Mouse (Mus musculus) lung, embryonic 15.5 days (tissue): ENCODE measurements around the gene Fgf3. TPM values are rescaled to one million over a fixed set of nuclear protein-coding genes. Genes with fewer than 3 reads are reported as not detected.

Experiments used
- ATAC-seq: fragments of 200-750 bp; cut with Nextera tagmentation; 2 replicates; pipeline ENCODE4 v1.8.0; 2017; ENCODE audit warnings: moderate number of reproducible peaks, borderline replicate concordance; ENCODE audit not compliant: low FRiP score, low TSS enrichment; ENCODE audit errors: extremely low read depth
- H3K27ac ChIP-seq: fragments of 300-500 bp; sonication (generic); 2 replicates; pipeline ENCODE4 v1.5.1; 2015; ENCODE audit warnings: moderate library complexity, mild to moderate bottlenecking, inconsistent platforms
- H3K27me3 ChIP-seq: fragments of 300-500 bp; sonication (generic); 2 replicates; pipeline ENCODE4 v1.6.1; 2015; ENCODE audit warnings: inconsistent platforms
- H3K36me3 ChIP-seq: fragments of 300-500 bp; sonication (generic); 2 replicates; pipeline ENCODE4 v1.6.1; 2015; ENCODE audit warnings: inconsistent platforms
- H3K4me1 ChIP-seq: fragments of 300-500 bp; sonication (generic); 2 replicates; pipeline ENCODE4 v1.6.1; 2015; ENCODE audit warnings: inconsistent platforms
- H3K4me2 ChIP-seq: fragments of 300-500 bp; sonication (generic); 2 replicates; pipeline ENCODE4 v1.6.1; 2015; ENCODE audit warnings: inconsistent platforms, mild to moderate bottlenecking, moderate library complexity
- H3K4me3 ChIP-seq: fragments of 300-500 bp; sonication (generic); 2 replicates; pipeline ENCODE4 v1.5.1; 2015; ENCODE audit warnings: mild to moderate bottlenecking, inconsistent platforms
- H3K9ac ChIP-seq: fragments of 300-500 bp; sonication (generic); 2 replicates; pipeline ENCODE4 v1.6.1; 2015; ENCODE audit warnings: inconsistent platforms
- H3K9me3 ChIP-seq: fragments of 300-500 bp; sonication (generic); 2 replicates; pipeline ENCODE4 v1.6.1; 2016; ENCODE audit warnings: inconsistent platforms
- WGBS: fragments of 180-500 bp; shearing (Covaris S2); methylation state at CpG from one replicate; pipeline ENCODE4 v1.1.7; 2015; 5-methylcytosine and 5-hydroxymethylcytosine counted together
- polyA plus RNA-seq: library from polyadenylated mRNA; unstranded; fragments of >200 nt; fragmentation: Nextera tagmentation; extraction: Ambion mirVana; gene quantifications from 2 replicates; pipeline ENCODE4 v1.2.1, GENCODE M21; 2015

Gene Fgf3
- polyA plus RNA-seq, 1 experiment from 2014 or later, result not detected

- under 1% methylated on average over 28 of the region's 28 CpGs for WGBS
- H3K4me2 ChIP-seq, result peak overlapping the region; percentile 48
- no peak overlapping the region for H3K9ac ChIP-seq
- peaks cover 82% of the 10 kb centered on the region for H3K27me3 ChIP-seq
- peaks cover 12% of the 10 kb centered on the region for H3K4me1 ChIP-seq
- H3K9me3 ChIP-seq, result no peaks in the 10 kb centered on the region
- no peaks in the 10 kb centered on the region for H3K36me3 ChIP-seq
- no peak overlapping the region for H3K27ac ChIP-seq
- H3K4me3 ChIP-seq, result peak overlapping the region; percentile 20
- no peak for ATAC-seq
Observed at GRCm38 (mm10) chr7:144861769-144862070, 23.8 kb downstream of the Fgf3 start.

- 1% methylated on average over 15 of the region's 15 CpGs for WGBS
- ATAC-seq, result no peak
- Histone ChIP-seq H3K36me3 (no peaks in the 10 kb centered on the region), H3K27me3 (peaks cover 82% of the 10 kb centered on the region), H3K27ac (no peak overlapping the region), H3K9ac (no peak overlapping the region), H3K9me3 (no peaks in the 10 kb centered on the region), H3K4me1 (peaks cover 12% of the 10 kb centered on the region), H3K4me2 (peak overlapping the region; percentile 48), H3K4me3 (peak overlapping the region; percentile 20)
Observed at GRCm38 (mm10) chr7:144862126-144862525, 24.2 kb downstream of the Fgf3 start.

- 3% methylated on average over 18 of the region's 18 CpGs for WGBS
- Histone ChIP-seq H3K9ac (no peak overlapping the region), H3K4me2 (no peak overlapping the region), H3K9me3 (no peaks in the 10 kb centered on the region), H3K27me3 (peaks cover 82% of the 10 kb centered on the region), H3K4me3 (no peak overlapping the region), H3K27ac (no peak overlapping the region), H3K4me1 (peaks cover 12% of the 10 kb centered on the region), H3K36me3 (no peaks in the 10 kb centered on the region)
- ATAC-seq, result no peak
Observed at GRCm38 (mm10) chr7:144862712-144863111, 24.8 kb downstream of the Fgf3 start.

GRCm38 (mm10) chr7:144863196-144863595 lies 25.3 kb downstream of the Fgf3 start:
- H3K9ac ChIP-seq, result no peak overlapping the region
- 3% methylated on average over 11 of the region's 11 CpGs for WGBS
- no peaks in the 10 kb centered on the region for H3K36me3 ChIP-seq
- peaks cover 80% of the 10 kb centered on the region for H3K27me3 ChIP-seq
- no peaks in the 10 kb centered on the region for H3K9me3 ChIP-seq
- H3K4me1 ChIP-seq, result peaks cover 12% of the 10 kb centered on the region
- no peak overlapping the region for H3K4me2 ChIP-seq
- ATAC-seq, result no peak
- H3K27ac ChIP-seq, result no peak overlapping the region
- no peak overlapping the region for H3K4me3 ChIP-seq

- Histone ChIP-seq H3K9ac (no peak overlapping the region), H3K36me3 (no peaks in the 10 kb centered on the region), H3K4me1 (peaks cover 12% of the 10 kb centered on the region), H3K4me3 (no peak overlapping the region), H3K9me3 (no peaks in the 10 kb centered on the region), H3K4me2 (no peak overlapping the region), H3K27ac (no peak overlapping the region), H3K27me3 (peaks cover 71% of the 10 kb centered on the region)
- 49% methylated on average over 3 of the region's 3 CpGs for WGBS
- no peak for ATAC-seq
Observed at GRCm38 (mm10) chr7:144864160-144864670, 26.3 kb downstream of the Fgf3 start.

GRCm38 (mm10) chr7:144867161-144867560 lies 29.3 kb downstream of the Fgf3 start:
- no peak overlapping the region for H3K4me3 ChIP-seq
- H3K36me3 ChIP-seq, result no peaks in the 10 kb centered on the region
- no peak overlapping the region for H3K9ac ChIP-seq
- no peak; the same call in 1 of the 2 replicates for ATAC-seq
- H3K4me2 ChIP-seq, result no peak overlapping the region
- no peak overlapping the region for H3K27ac ChIP-seq
- peaks cover 42% of the 10 kb centered on the region for H3K27me3 ChIP-seq
- H3K9me3 ChIP-seq, result no peaks in the 10 kb centered on the region
- WGBS, result 37% methylated on average over 4 of the region's 4 CpGs
- no peaks in the 10 kb centered on the region for H3K4me1 ChIP-seq

- Histone ChIP-seq H3K4me3 (no peak overlapping the region), H3K4me1 (no peaks in the 10 kb centered on the region), H3K9ac (no peak overlapping the region), H3K9me3 (no peaks in the 10 kb centered on the region), H3K27ac (no peak overlapping the region), H3K4me2 (no peak overlapping the region), H3K27me3 (peaks cover 37% of the 10 kb centered on the region), H3K36me3 (no peaks in the 10 kb centered on the region)
- no peak for ATAC-seq
- 47% methylated on average over 8 of the region's 8 CpGs for WGBS
Observed at GRCm38 (mm10) chr7:144867602-144868001, 29.7 kb downstream of the Fgf3 start.

- H3K4me3 ChIP-seq, result no peak overlapping the region
- no peak overlapping the region for H3K4me2 ChIP-seq
- no peak for ATAC-seq
- no peaks in the 10 kb centered on the region for H3K4me1 ChIP-seq
- H3K9me3 ChIP-seq, result no peaks in the 10 kb centered on the region
- H3K27ac ChIP-seq, result peak overlapping the region; percentile 14; the same call in 1 of the 2 replicates
- H3K36me3 ChIP-seq, result no peaks in the 10 kb centered on the region
- H3K9ac ChIP-seq, result no peak overlapping the region
- 29% methylated on average over 4 of the region's 4 CpGs for WGBS
- H3K27me3 ChIP-seq, result no peaks in the 10 kb centered on the region; the same call in 1 of the 2 replicates
Observed at GRCm38 (mm10) chr7:144872420-144872819, 34.5 kb downstream of the Fgf3 start.

GRCm38 (mm10) chr7:144873160-144873559 lies 35.3 kb downstream of the Fgf3 start:
- WGBS, result 72% methylated on average over 4 of the region's 4 CpGs
- ATAC-seq, result no peak

GRCm38 (mm10) chr7:144874226-144874625 lies 36.3 kb downstream of the Fgf3 start:
- H3K9ac ChIP-seq, result no peak overlapping the region
- no peak for ATAC-seq
- H3K36me3 ChIP-seq, result no peaks in the 10 kb centered on the region
- no peaks in the 10 kb centered on the region for H3K4me1 ChIP-seq
- WGBS, result 59% methylated on average over 4 of the region's 4 CpGs
- no peak overlapping the region for H3K4me2 ChIP-seq
- no peaks in the 10 kb centered on the region for H3K27me3 ChIP-seq
- no peak overlapping the region for H3K4me3 ChIP-seq
- no peaks in the 10 kb centered on the region for H3K9me3 ChIP-seq
- no peak overlapping the region for H3K27ac ChIP-seq

More at GRCm38 (mm10) chr7:144873160-144873559, 35.3 kb downstream of the Fgf3 start:
- H3K9me3 ChIP-seq, result no peaks in the 10 kb centered on the region
- H3K4me1 ChIP-seq, result no peaks in the 10 kb centered on the region
- no peaks in the 10 kb centered on the region for H3K36me3 ChIP-seq
- H3K27me3 ChIP-seq, result no peaks in the 10 kb centered on the region
- no peak overlapping the region for H3K4me3 ChIP-seq
- no peak overlapping the region for H3K9ac ChIP-seq
- H3K4me2 ChIP-seq, result no peak overlapping the region
- no peak overlapping the region for H3K27ac ChIP-seq

- no peak for ATAC-seq
- H3K4me3 ChIP-seq, result no peak overlapping the region
- no peak overlapping the region for H3K27ac ChIP-seq
- WGBS, result 96% methylated on average over 1 of the region's 1 CpGs
- H3K9ac ChIP-seq, result no peak overlapping the region
- no peaks in the 10 kb centered on the region for H3K9me3 ChIP-seq
- no peaks in the 10 kb centered on the region for H3K27me3 ChIP-seq
- H3K36me3 ChIP-seq, result no peaks in the 10 kb centered on the region
- no peaks in the 10 kb centered on the region for H3K4me1 ChIP-seq
- no peak overlapping the region for H3K4me2 ChIP-seq
Observed at GRCm38 (mm10) chr7:144878401-144878800, 40.5 kb downstream of the Fgf3 start.

- 14% methylated on average over 2 of the region's 2 CpGs for WGBS
- H3K27me3 ChIP-seq, result no peaks in the 10 kb centered on the region; the same call in 1 of the 2 replicates
Observed at GRCm38 (mm10) chr7:144883106-144883505, 45.2 kb downstream of the Fgf3 start.

GRCm38 (mm10) chr7:144887672-144888071 lies 49.8 kb downstream of the Fgf3 start:
- WGBS, result 75% methylated on average over 2 of the region's 2 CpGs

More at GRCm38 (mm10) chr7:144883106-144883505, 45.2 kb downstream of the Fgf3 start:
- no peaks in the 10 kb centered on the region for H3K9me3 ChIP-seq
- no peak overlapping the region for H3K4me2 ChIP-seq
- no peak overlapping the region for H3K27ac ChIP-seq
- no peaks in the 10 kb centered on the region for H3K36me3 ChIP-seq
- no peak overlapping the region for H3K4me3 ChIP-seq
- no peaks in the 10 kb centered on the region for H3K4me1 ChIP-seq
- no peak for ATAC-seq
- H3K9ac ChIP-seq, result no peak overlapping the region

More at GRCm38 (mm10) chr7:144887672-144888071, 49.8 kb downstream of the Fgf3 start:
- Histone ChIP-seq H3K4me1 (0 out of 2 replicates have a peak, but pooled peaks cover 4% of the 10 kb centered on the region), H3K36me3 (no peaks in the 10 kb centered on the region), H3K4me2 (no peak overlapping the region), H3K27me3 (peaks cover 20% of the 10 kb centered on the region), H3K27ac (no peak overlapping the region), H3K9ac (no peak overlapping the region), H3K4me3 (no peak overlapping the region), H3K9me3 (no peaks in the 10 kb centered on the region)
- ATAC-seq, result no peak
